Mouse (Mus musculus) telencephalon, adult 2 months (tissue): ENCODE measurements at regions not wholly inside any gene's neighbourhood (a gene's known extent, or its start where the extent isn't known, plus 50 kb on each side); places are given as distances from the start of the nearest gene placed in this dataset.
A peak's percentile ranks its signal among the peaks of the same experiment; 100 is the strongest.

Experiments
- DNase-seq: peaks from one replicate; pipeline ENCODE4 v3.0.0-alpha.2; 2011; ENCODE audit warnings: low read depth, low spot score

GRCm38 (mm10) chr19:49563612-49564256 lies 1114.7 kb downstream of the Sorcs1 start:
- peak; percentile 28 for DNase-seq

- peak; percentile 15 for DNase-seq
These were observed 1138.7 kb downstream of the Sorcs1 start for GRCm38 (mm10) chr19:49539445-49540407.
